Mouse (Mus musculus): ENCODE measurements around the gene Fam117a. TPM values are rescaled to one million over a fixed set of nuclear protein-coding genes. Genes with fewer than 3 reads are reported as not detected.

The Fam117a gene
- polyA plus RNA-seq, 1 experiment from 2014 or later, result 10.7 TPM

DNA sequence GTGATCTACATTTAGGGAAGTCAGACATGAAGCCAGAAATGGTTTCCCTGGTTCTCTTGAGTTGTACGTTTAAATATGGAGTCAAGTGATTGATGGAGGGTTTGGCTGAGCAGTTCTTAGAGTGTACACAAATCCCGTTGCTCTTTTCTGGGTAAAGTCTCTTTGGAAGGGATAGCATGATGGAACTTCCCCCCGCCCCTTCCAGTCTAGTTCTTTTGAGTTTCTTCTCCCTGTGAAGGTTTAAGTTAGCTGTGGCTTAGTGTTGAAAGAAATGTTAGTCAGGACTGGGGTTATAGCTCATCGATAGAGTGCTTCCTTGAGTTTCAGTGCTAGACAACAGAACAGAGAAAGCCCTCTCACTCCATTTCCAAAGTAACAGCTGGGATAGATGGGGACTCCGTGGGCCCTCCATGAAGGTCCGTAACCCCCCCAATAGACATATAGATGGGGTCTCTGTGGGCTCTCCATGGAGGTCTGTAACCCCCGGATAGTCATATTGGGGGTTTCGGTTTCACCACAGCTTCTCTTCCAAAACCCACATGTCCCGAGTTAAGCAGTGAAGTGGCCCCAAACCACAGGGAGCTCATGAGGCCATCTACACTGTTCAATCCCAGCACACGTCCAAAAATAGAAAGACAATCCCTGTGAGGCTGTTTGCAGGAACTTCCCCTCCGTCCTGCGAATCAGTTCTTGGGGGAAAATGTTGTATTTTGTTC, 18.3 kb downstream of the Fam117a start:
- H3K27me3 ChIP-seq (ENCODE audit: insufficient read depth, poor library complexity, severe bottlenecking), result no peaks in the 10 kb centered on the region
- H3K4me1 ChIP-seq, result peaks cover 18% of the 10 kb centered on the region
- DNase-seq (ENCODE audit: low spot score), result no peak
- 83% methylated on average over 12 of the region's 12 CpGs for WGBS
- no peaks in the 10 kb centered on the region for H3K9me3 ChIP-seq
- H3K4me3 ChIP-seq, result no peak overlapping the region
- H3K27ac ChIP-seq, result peak overlapping the region; percentile 75
- peaks cover 3% of the 10 kb centered on the region; the same call in 1 of the 2 replicates for H3K36me3 ChIP-seq

DNA sequence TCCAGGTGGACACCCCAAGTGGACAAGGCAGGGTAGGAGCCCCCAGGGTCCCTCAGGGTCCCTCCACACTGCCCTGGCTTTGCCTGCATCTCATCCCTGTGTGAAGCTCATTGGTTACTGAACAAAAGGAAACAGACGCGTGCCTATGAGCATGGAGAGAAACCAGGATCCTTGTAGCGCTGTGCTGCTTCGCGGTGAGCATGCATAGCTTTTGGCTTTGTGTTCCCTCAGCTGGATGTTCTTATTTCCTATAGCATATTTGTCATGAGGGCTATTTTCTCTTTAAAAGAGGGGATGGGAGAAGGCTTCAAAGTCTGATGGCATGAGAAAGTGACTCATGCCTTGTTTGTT, 18.8 kb downstream of the Fam117a start:
- Histone ChIP-seq H3K4me1 (peaks cover 18% of the 10 kb centered on the region), H3K27ac (peak overlapping the region; percentile 75), H3K36me3 (peaks cover 3% of the 10 kb centered on the region; the same call in 1 of the 2 replicates), H3K27me3 (ENCODE audit: insufficient read depth, poor library complexity, severe bottlenecking) (no peaks in the 10 kb centered on the region), H3K4me3 (no peak overlapping the region), H3K9me3 (no peaks in the 10 kb centered on the region)
- DNase-seq (ENCODE audit: low spot score), result no peak
- 93% methylated on average over 5 of the region's 5 CpGs for WGBS

DNA sequence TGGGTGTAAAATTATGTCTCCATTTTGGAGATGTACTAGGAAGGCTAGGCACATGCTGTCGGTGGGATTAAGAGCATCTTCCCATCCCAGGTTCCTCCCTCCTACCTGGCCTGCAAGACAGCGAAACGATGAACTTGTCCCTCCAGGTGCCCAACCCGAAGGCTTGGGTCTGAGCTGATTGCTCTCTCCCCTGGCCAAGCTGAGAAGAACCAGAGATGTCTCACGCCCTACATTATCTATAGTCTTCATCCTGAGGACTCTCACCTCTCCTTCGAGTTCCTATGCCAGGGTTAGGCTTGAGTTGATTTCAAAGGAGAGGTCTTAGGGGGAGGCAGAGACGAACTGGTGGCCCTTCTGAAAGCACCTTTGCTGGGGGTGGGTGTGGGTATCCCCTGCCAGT, 19.2 kb downstream of the Fam117a start:
- Histone ChIP-seq H3K27me3 (ENCODE audit: insufficient read depth, poor library complexity, severe bottlenecking) (no peaks in the 10 kb centered on the region), H3K4me1 (peaks cover 18% of the 10 kb centered on the region), H3K36me3 (peaks cover 3% of the 10 kb centered on the region; the same call in 1 of the 2 replicates), H3K9me3 (no peaks in the 10 kb centered on the region), H3K4me3 (no peak overlapping the region), H3K27ac (peak overlapping the region; percentile 31; the same call in 1 of the 2 replicates)
- DNase-seq (ENCODE audit: low spot score), result no peak
- WGBS, result 82% methylated on average over 7 of the region's 7 CpGs

DNA sequence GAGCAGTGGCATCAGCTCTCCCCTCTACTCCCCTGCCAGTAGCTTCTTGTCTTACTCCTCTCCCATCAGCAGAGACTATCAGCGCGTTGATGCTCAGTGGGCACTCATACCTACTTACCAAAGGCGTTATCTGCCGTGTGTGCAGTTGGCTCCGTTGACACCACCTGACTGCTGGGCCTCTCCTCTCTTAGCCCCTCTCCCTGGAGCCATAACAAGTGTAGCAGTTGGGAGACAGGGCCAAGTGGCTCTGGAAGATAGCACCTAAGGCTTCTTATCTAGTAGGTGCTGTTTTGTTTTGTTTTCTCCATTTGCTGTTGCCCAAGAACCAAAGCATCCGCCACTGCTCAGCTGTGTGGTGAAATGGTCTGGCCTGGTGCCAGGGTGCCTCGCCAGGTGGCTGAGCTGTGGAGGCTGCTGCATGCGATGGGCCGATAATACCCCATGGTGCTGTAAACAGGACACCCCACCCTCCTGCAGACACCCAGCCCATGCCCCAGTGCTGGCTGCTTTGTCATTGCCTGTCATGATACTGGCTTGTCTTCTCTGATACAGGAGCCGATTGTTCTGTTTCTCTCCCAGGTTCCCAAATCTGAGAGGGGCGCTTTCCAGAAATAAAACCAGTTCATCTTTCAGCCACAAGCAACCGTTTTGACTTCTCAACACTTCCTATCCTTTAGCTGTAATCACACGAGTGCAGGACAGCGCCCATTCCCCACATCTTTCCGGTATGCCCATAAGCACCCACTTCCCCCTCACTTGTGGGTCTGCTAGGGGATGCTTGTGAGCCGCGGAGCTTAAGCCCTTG, 19.9 kb downstream of the Fam117a start:
- Histone ChIP-seq H3K36me3 (peaks cover 3% of the 10 kb centered on the region; the same call in 1 of the 2 replicates), H3K27ac (peak overlapping the region; percentile 31; the same call in 1 of the 2 replicates), H3K27me3 (ENCODE audit: insufficient read depth, poor library complexity, severe bottlenecking) (no peaks in the 10 kb centered on the region), H3K4me1 (peaks cover 18% of the 10 kb centered on the region), H3K9me3 (no peaks in the 10 kb centered on the region), H3K4me3 (no peak overlapping the region)
- WGBS, result 48% methylated on average over 17 of the region's 17 CpGs
- peak; percentile 96 for DNase-seq (ENCODE audit: low spot score)

DNA sequence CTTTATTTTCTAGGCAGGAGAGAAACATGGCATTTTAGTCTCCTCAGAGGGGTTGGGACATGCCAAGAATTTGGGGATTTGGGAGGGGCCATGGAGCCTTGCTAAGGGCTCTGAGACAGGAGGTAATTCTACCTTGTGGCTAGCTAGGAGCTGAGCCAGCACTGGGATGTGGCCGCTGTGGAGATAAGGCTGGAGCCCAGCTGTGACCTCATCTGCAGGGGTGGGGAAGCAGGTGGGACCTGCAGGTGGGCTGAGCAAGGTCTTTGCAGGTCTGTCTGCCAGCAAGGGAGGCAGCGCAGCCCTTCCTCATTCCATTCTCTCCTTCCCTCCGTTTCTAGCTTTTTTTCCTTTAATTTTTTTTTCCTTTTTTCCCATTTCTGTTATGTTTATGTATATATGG, 21.4 kb downstream of the Fam117a start:
- Histone ChIP-seq H3K27ac (no peak overlapping the region), H3K4me1 (peaks cover 18% of the 10 kb centered on the region), H3K4me3 (no peak overlapping the region), H3K27me3 (ENCODE audit: insufficient read depth, poor library complexity, severe bottlenecking) (no peaks in the 10 kb centered on the region), H3K36me3 (peaks cover 3% of the 10 kb centered on the region; the same call in 1 of the 2 replicates), H3K9me3 (no peaks in the 10 kb centered on the region)
- 38% methylated on average over 3 of the region's 3 CpGs for WGBS
- no peak for DNase-seq (ENCODE audit: low spot score)

DNA sequence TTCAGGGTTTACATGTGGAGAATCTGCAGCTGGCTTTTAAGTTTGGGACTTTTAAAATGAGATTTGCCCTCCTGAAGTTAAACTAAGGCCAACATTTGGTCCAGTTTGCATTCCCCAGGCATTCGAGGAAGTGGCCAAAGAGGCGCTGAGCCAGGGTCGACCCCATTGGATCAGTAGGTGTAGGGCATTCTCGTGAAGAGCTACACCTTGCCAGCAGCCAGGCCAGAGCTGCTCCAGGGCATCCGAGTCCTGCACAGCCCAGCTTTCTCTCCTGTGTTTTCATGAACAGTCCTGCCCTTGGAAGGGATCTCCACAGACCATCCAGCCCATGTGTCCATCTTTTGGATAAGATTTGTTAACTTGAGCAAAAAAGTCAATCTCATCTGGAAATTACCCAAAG, 27.6 kb downstream of the Fam117a start:
- WGBS, result 88% methylated on average over 5 of the region's 5 CpGs
- peaks cover 12% of the 10 kb centered on the region for H3K36me3 ChIP-seq

DNA sequence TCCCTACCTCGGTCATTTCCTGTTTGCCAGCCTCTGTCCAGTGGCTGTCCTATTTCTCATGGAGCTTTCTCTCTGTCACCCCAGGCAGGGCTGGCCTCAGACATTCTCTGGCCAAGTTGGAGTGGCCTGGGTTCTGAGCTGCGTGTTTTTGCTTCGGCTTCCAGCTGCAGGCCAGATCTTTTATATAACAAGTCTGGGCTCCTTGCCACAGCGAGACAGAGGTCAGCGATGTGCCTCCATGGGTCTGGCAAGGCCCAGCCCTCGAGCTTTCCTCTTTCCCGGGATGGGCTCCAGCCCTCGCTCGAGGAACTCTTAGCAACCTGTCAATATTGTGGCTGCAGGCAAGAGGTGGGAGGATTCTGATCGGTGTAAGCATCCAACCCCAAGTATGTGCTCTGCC, 28.8 kb downstream of the Fam117a start:
- H3K36me3 ChIP-seq, result peaks cover 17% of the 10 kb centered on the region
- no peak overlapping the region for H3K27ac ChIP-seq
- no peaks in the 10 kb centered on the region for H3K27me3 ChIP-seq (ENCODE audit: insufficient read depth, poor library complexity, severe bottlenecking)
- 80% methylated on average over 10 of the region's 10 CpGs for WGBS
- H3K9me3 ChIP-seq, result no peaks in the 10 kb centered on the region
- peaks cover 13% of the 10 kb centered on the region; the same call in 1 of the 2 replicates for H3K4me1 ChIP-seq
- no peak overlapping the region for H3K4me3 ChIP-seq
- no peak for DNase-seq (ENCODE audit: low spot score)

More for the DNA sequence above, 27.6 kb downstream of the Fam117a start:
- Histone ChIP-seq H3K27me3 (ENCODE audit: insufficient read depth, poor library complexity, severe bottlenecking) (no peaks in the 10 kb centered on the region), H3K4me1 (peaks cover 13% of the 10 kb centered on the region; the same call in 1 of the 2 replicates), H3K4me3 (no peak overlapping the region), H3K27ac (no peak overlapping the region), H3K9me3 (no peaks in the 10 kb centered on the region)
- no peak for DNase-seq (ENCODE audit: low spot score)

DNA sequence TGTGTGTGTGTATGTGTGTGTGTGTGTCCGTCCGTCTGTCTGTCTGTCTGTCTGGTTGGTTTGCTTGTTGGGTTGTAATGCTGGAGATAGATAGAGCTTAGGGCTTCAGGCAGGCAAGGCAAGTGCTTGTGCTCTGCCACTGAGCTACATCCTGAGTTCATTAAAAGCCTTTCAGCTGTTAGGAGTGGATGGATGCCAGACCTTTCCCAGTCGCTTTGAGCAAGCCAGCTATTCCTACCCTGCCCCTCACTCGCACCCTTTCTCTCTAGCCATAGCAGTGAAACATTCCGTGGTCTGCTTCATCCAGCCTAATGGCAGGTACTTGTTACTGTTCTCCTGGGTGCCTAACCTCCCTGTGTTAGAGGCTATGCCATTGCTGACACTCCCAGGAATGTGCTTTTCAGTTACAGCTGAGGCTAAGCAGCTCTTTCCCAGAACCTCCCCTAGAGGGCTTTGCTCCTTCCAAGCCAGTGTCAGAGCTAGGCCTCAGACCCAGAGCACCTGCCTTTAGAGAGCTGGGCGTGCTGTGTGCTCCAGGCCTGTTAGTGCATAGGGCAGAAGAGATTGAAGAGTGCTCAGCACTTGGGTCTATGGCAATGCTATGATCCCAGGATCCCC, 29.6 kb downstream of the Fam117a start:
- 70% methylated on average over 6 of the region's 6 CpGs for WGBS
- Histone ChIP-seq H3K9me3 (no peaks in the 10 kb centered on the region), H3K4me3 (no peak overlapping the region), H3K36me3 (peaks cover 18% of the 10 kb centered on the region), H3K27ac (no peak overlapping the region), H3K27me3 (ENCODE audit: insufficient read depth, poor library complexity, severe bottlenecking) (no peaks in the 10 kb centered on the region), H3K4me1 (peaks cover 13% of the 10 kb centered on the region; the same call in 1 of the 2 replicates)
- DNase-seq (ENCODE audit: low spot score), result no peak

DNA sequence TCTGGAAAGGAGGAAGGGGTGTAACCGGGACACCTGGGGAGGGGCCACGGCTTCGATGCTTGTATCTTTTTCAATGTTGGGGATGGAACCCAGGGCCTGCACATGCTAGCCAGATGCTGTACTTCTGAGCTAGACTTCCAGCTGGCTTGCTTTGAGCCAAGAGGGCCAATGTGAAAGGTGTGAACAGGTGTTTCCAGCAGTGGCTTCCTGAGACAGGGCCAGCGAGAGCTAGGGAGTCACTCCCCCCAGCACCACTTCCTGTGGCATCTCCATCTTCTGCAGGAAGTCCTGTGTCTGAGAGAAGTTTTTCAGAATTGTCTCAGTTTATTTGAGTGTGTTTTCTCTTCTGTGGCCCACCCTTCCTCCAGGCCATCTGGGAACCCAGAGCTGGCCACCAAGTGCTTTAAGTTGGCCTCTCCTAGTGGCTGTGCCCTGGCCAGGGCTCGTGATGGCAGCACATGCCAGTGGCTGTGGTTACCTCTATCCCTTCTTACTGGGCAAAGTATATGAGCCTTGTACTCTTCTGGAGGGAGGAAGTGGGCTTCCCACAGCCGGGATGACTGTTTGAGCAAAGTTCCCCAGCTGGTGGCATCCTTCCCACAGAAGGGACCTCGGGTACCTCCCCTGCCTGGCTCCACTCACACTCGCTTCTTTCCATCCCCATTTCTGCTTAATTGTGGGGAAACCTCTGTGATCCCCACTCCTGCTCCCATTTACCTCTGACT, 30.4 kb downstream of the Fam117a start:
- Histone ChIP-seq H3K36me3 (peaks cover 24% of the 10 kb centered on the region), H3K27ac (no peak overlapping the region), H3K4me1 (peaks cover 13% of the 10 kb centered on the region; the same call in 1 of the 2 replicates), H3K27me3 (ENCODE audit: insufficient read depth, poor library complexity, severe bottlenecking) (no peaks in the 10 kb centered on the region), H3K9me3 (no peaks in the 10 kb centered on the region), H3K4me3 (no peak overlapping the region)
- 84% methylated on average over 8 of the region's 8 CpGs for WGBS
- no peak for DNase-seq (ENCODE audit: low spot score)

DNA sequence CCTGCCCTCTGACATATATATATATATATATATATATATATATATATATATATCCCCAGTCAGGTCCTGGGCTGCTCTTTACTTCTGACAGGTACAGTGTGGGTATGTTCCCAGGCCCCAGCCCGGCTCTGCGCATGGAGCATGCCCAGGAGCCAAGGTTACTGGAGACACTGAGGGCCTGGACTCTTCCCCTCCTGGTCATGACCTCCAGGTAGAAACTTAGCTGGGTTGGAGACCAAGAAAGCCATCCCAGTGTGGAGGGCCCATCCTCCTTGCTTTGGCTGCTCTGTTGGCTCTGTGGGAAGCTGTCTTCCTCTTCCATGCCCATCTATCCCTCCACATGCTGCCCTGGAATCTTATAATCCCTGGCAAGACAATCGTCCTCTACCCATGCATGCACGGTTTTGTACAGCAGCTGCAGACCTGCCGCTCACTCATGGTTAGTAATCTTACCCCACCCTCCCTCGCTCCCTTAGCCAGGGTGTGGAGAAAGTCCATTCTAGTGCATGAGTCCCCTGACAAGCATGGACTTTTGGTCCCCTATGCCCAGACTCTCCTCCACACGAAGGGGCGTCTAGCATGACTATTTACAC, 31.5 kb downstream of the Fam117a start:
- whole genome bisulfite sequencing, result 88% methylated on average over 8 of the region's 8 CpGs
- peaks cover 34% of the 10 kb centered on the region for H3K36me3 ChIP-seq
- DNase-seq (ENCODE audit: low spot score), result no peak
- H3K27ac ChIP-seq, result no peak overlapping the region
- H3K27me3 ChIP-seq (ENCODE audit: insufficient read depth, poor library complexity, severe bottlenecking), result no peaks in the 10 kb centered on the region
- no peaks in the 10 kb centered on the region for H3K9me3 ChIP-seq
- H3K4me1 ChIP-seq, result peaks cover 13% of the 10 kb centered on the region; the same call in 1 of the 2 replicates
- H3K4me3 ChIP-seq, result no peak overlapping the region

DNA sequence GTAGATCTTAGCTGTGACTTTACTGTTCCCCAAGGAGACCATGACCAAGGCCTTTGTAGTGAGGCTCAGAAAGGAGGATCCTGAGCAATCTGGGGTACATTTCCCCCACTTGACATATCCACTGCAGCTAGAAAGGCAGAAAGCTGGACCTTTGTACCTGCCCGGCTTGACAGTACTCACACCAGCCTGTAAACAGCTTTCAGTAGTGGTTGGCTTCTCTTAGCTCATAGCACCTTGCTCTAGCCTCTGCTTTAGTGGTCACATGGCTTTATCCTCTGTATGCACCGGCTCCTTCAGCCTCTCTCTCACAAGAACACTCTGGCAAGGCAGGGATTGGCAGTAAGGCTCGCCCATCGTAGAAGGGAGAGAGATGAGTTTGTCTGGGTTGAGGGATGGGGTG, 32.1 kb downstream of the Fam117a start:
- Histone ChIP-seq H3K9me3 (no peaks in the 10 kb centered on the region), H3K27me3 (ENCODE audit: insufficient read depth, poor library complexity, severe bottlenecking) (no peaks in the 10 kb centered on the region), H3K4me1 (peaks cover 13% of the 10 kb centered on the region; the same call in 1 of the 2 replicates), H3K27ac (no peak overlapping the region), H3K36me3 (peaks cover 40% of the 10 kb centered on the region), H3K4me3 (no peak overlapping the region)
- WGBS, result 91% methylated on average over 4 of the region's 4 CpGs
- DNase-seq (ENCODE audit: low spot score), result no peak
